Mouse (Mus musculus) urinary bladder, postnatal 14 days (tissue): ENCODE results near the gene Vmn1r201.

Source experiments
- DNase-seq: peaks from one replicate; pipeline ENCODE4 v3.0.0; 2021; ENCODE audit warnings: low spot score

Vmn1r201 gene

DNA sequence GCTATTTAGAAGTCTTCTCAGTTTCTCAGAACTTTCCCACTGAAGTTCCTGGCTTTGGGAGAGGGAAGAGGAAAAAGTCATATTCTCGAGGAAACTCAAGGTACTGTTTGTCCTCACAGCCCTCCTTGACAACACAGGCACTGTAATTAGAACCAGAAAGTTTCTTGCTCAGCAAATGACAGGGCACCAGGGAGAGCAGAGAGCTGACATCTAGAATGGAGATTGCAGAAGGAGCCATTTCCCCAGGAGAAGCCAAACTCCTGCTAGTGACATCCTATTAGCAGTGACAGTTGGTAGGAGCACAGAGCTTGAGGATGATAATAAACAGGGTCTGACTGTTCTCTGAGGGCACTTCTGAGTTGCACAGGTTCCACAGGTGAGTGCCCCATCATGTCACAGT, at the start of gene Vmn1r201:
Gene Vmn1r201 (plus strand): TSS at position 301 of the 400 bp plus-strand sequence.
- no peak for DNase-seq

- no peak for DNase-seq
Observed at GRCm38 (mm10) chr13:22455145-22455544, 16.6 kb upstream of the Vmn1r201 start.

DNA sequence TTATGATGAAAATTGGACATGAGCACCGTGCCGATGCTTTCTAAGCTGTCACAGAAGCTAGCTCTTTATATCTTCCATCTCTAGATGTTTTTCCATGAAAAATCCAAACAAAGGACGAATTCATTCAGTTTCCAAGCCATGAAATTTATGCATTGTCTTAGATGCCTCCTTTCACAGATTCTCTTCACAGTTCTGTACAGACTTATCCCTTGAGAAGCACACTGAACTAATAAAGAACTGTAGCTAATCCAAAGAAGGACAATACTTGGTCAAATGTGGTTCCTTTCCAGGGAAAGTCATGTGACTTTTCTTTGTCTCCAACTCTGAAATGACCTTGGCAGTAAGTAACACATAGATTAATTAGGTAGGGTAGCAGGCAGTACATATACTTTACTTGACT, 30.7 kb downstream of the Vmn1r201 start:
- no peak for DNase-seq

GRCm38 (mm10) chr13:22505281-22505680, 33.6 kb downstream of the Vmn1r201 start, which contains the start of gene Vmn1r202:
Vmn1r202 (minus strand) TSS chr13:22505381.
- DNase-seq, result no peak

- no peak for DNase-seq
Observed at GRCm38 (mm10) chr13:22517814-22518213, 46.1 kb downstream of the Vmn1r201 start, which contains the start of gene Vmn1r203. Vmn1r203 (plus strand) TSS chr13:22518114.
